Mouse (Mus musculus): ENCODE measurements around the gene Art2b.
"Not testable (repeated sequence)": the region's sequence is repeated elsewhere in the genome, so short reads cannot be mapped to it uniquely, and the experiment has no call there.

The Art2b gene

GRCm38 (mm10) chr7:101564086-101564485 lies 21.3 kb downstream of the Art2b start:
- in situ Hi-C loops (cut with MboI), result no loop called here

- in situ Hi-C loops (cut with MboI), result not testable (repeated sequence)
Observed at GRCm38 (mm10) chr7:101559393-101559792, 26.0 kb downstream of the Art2b start.

GRCm38 (mm10) chr7:101557391-101557790 lies 28.0 kb downstream of the Art2b start:
- in situ Hi-C loops (cut with MboI), result no loop called here

- in situ Hi-C loops (cut with MboI), result not testable (repeated sequence)
Observed at GRCm38 (mm10) chr7:101555473-101555872, 29.9 kb downstream of the Art2b start.

GRCm38 (mm10) chr7:101551530-101551929 lies 33.9 kb downstream of the Art2b start:
- in situ Hi-C loops (cut with MboI), result no loop called here

GRCm38 (mm10) chr7:101550686-101551485 lies 34.5 kb downstream of the Art2b start:
- in situ Hi-C loops (cut with MboI), result no loop called here

- in situ Hi-C loops (cut with MboI), result no loop called here
Observed at GRCm38 (mm10) chr7:101549266-101549665, 36.1 kb downstream of the Art2b start.

- in situ Hi-C loops (cut with MboI), result no loop called here
Observed at GRCm38 (mm10) chr7:101547651-101548050, 37.7 kb downstream of the Art2b start.

GRCm38 (mm10) chr7:101541734-101542133 lies 43.7 kb downstream of the Art2b start:
- in situ Hi-C loops (cut with MboI), result no loop called here

GRCm38 (mm10) chr7:101541132-101541531 lies 44.3 kb downstream of the Art2b start:
- in situ Hi-C loops (cut with MboI), result no loop called here

- in situ Hi-C loops (cut with MboI), result no loop called here
Observed at GRCm38 (mm10) chr7:101540684-101541083, 44.7 kb downstream of the Art2b start.

- in situ Hi-C loops (cut with MboI), result no loop called here
Observed at GRCm38 (mm10) chr7:101539774-101540173, 45.6 kb downstream of the Art2b start.

GRCm38 (mm10) chr7:101538141-101538933 lies 47.1 kb downstream of the Art2b start:
- in situ Hi-C loops (cut with MboI), result no loop called here

- in situ Hi-C loops (cut with MboI), result no loop called here
Observed at GRCm38 (mm10) chr7:101537541-101537940, 47.9 kb downstream of the Art2b start.

GRCm38 (mm10) chr7:101535517-101535916 lies 49.9 kb downstream of the Art2b start:
- in situ Hi-C loops (cut with MboI), result no loop called here

GRCm38 (mm10) chr7:101535102-101535501 lies 50.3 kb downstream of the Art2b start:
- in situ Hi-C loops (cut with MboI), result no loop called here

GRCm38 (mm10) chr7:101534428-101534827 lies 51.0 kb downstream of the Art2b start:
- in situ Hi-C loops (cut with MboI), result no loop called here

Data from mature B cell (primary cell).